Mouse (Mus musculus) ZHBTc4 (cell line): Measurements from ENCODE around the gene Ubc.
A peak's percentile ranks its signal among the peaks of the same experiment; 100 is the strongest.
"Not testable (repeated sequence)": the region's sequence is repeated elsewhere in the genome, so short reads cannot be mapped to it uniquely, and the experiment has no call there.

ENCODE experiments used
- DNase-seq: peaks from one replicate; pipeline ENCODE4 v3.0.0-alpha.2; 2011; ENCODE audit warnings: low read depth, low spot score

Gene Ubc

GRCm38 (mm10) chr5:125404536-125404902 lies 14.5 kb upstream of the Ubc start:
- DNase-seq, result no peak

DNA sequence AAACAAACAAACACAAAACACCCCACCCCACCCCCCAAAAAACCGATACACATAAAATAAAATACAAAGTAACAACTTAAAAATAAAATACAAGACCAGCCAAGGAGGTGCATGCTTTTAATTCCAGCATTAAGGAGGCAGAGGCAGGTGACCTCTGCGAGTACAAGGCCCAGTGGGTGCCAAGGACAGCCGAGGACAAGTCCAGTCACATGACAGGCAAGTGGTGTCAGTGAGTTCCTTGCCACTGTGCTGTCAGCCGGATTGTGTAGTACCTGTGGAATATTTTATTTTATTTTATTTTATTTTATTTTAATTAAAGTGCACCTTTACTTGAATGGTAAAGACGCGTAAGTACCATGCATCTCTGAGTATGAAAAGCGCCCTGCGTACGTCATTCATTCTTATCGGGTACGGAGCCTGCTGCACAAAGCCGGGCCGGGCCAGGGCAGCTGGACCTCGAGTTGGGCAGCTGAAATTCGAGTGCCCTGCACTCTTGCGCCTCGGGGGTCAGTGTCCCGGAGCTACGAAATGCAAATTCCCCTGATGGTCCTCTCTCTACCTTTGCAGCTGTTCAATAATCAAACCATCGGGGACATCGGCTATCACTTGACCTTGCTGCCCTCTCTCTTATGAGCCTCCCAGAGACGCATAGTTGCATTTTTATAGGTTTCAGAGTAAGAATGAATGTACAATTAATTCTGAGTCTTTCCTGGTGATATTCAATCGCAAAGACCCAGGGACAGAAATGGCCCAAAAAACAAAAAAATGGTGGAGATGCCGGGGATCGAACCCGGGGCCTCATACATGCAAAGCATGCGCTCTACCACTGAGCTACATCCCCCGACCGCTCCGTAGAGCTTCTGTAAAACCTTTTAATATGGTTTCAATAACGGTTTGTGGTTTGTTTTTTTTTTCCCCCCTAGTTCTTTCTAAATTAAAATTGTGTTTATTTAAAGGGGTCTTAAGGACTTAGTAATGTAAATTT lies 13.8 kb upstream of the Ubc start:
- peak; percentile 82 for DNase-seq

DNA sequence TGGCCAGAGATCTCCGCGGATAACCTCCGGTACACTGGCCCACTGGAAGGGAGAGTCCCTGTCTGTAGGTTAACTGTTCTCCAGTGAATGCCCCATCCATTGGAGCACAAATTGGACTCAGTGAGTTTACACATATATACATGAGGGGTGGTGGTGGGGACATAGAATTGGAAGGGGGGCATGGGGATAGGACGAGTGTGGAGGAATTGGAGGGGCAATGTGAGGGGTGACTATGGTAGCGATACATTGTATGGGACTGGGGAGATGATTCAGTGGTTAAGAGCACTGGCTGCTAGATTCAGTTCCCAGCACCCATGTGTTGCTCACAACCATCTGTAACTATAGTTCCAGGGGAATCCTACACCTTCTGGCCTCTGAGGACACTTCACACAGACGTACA lies 13.0 kb upstream of the Ubc start:
- DNase-seq, result no peak

DNA sequence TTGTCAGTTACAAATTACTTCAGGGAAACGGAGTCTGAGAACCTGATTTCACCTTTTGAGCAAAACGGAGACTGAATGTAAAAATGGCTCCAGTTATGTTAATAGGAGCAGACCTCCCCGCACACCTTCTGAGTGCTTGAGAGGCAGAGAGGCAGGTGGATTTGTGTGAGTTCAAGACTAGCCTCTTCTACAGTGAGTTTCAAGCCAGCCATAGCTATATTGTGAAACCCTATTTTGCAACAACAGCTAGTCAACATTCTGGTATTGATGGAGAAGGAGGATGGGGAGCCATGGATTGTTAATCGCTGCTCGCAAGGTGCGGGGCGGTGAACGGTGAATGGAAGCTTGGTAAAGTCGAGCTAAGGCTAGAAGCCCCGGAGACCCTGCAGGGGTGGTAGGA lies 12.5 kb upstream of the Ubc start:
- DNase-seq, result peak; percentile 61

- DNase-seq, result no peak
These were observed 10.9 kb upstream of the Ubc start for GRCm38 (mm10) chr5:125400903-125401302.

GRCm38 (mm10) chr5:125395008-125395407 lies 5.0 kb upstream of the Ubc start:
- no peak for DNase-seq

- peak; percentile 90 for DNase-seq
These were observed 3.9 kb upstream of the Ubc start for GRCm38 (mm10) chr5:125393622-125394603.

- peak; percentile 99 for DNase-seq
These were observed 3.1 kb upstream of the Ubc start for GRCm38 (mm10) chr5:125392977-125393621.

- DNase-seq, result no peak
These were observed 2.6 kb upstream of the Ubc start for GRCm38 (mm10) chr5:125392618-125392976.

DNA sequence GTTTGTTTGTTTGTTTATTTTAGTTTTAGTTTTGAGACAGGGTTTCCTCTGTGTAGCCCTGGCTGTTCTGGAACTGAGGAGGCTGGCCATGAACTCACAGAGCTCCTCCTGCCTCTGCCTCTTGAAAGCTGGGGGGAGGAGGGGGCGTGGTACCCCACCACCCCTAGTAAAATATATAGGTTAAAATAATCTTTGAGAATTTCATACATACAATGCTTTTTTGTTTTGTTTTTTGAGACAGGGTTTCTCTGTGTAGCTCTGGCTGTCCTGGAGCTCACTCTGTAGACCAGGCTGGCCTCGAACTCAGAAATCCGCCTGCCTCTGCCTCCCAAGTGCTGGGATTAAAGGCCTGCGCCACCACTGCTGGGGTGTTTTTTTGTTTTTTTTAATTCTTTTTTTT lies 2.2 kb upstream of the Ubc start:
- not testable (repeated sequence) for DNase-seq

DNA sequence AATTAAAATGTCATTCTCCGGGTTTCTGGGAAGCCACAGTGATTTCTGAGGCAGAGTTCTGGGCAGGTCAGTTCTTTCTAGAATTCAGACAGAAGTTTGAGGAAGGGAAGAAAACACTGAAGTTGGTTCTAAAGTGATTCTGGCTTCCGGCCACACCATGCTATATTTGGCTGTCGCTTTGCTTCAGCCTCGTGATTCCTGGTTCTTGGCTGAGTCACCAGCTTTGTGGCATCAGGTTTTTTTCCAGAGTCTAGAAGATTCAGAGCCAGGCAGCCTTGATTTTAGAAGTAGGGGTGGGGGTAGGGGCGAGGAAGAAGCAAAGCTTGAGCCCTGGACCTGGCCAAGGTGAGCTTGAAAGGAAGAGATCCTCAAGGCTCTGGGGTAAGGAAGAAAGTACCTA lies 1.6 kb upstream of the Ubc start:
- DNase-seq, result no peak

- no peak for DNase-seq
These were observed 990 bp upstream of the Ubc start for GRCm38 (mm10) chr5:125390906-125391477.

GRCm38 (mm10) chr5:125389131-125389578 lies 847 bp downstream of the Ubc start, which contains the start of gene Gm10382:
Gene Gm10382 (plus strand): TSS chr5:125389322.
- DNase-seq, result peak; percentile 92

DNA sequence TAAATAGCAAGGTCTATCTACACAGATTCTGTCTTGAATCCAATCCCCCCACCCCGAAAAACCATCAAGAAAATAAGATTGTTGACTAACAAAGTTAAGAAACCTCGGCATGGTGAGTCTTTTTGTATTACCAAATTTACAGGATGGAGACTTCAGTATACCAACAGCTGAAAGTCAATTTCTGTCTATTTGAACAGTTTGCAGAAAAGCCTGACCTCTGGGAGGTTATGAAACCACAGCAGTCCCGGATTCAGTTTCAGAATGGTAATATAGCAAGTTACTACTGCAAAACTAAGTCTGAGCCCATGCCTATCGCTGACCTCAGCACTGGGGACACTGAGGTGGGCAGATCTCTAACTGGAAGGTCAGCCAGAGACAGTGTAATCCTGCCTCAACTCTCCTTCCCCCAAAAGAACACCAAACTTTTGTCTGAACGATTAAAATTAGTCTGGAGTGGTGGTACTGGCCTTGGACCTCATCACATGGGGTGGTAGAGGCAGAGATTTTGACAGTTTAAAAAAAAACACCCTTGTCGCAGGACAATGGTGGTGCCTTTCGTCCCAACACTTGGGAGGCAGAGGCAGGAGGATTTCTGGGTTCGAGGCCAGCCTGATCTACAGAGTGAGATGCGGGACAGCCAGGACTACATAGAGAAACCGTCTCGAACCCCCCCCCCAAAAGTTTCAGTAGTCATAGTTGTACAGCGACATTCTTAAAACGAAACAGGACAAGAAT lies 1.5 kb downstream of the Ubc start:
- peak; percentile 26 for DNase-seq

GRCm38 (mm10) chr5:125387295-125387694 lies 2.7 kb downstream of the Ubc start:
- not testable (repeated sequence) for DNase-seq

DNA sequence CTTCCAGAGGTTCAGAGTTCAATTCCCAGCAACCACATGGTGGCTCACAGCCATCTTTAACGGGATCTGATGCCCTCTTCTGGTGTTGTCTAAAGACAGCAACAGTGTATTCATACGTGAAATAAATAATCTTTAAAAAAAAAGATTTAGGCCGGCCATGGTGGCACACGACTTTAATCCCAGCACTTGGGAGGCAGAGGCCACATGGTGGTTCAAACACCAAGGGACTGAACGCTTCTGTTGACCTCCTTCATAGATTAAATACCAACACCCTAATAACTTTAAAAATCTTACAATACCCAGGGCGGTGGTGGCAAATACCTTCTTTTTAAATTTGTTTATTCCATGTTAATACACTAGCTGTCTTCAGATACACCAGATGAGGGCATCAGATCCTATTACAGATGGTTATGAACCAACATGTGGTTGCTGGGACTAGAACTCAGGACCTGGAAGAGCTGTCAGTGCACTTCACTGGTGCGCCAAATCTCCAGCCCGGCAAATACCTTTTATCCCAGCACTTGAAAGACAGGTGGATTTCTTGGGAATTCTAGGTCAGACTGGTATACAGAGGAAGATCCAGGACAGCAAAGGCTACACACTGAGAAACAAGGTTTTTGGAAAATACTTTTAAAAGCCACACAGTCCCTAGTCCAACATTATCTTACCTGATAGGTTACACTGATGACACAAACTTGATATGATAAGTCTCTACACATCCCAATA lies 4.6 kb downstream of the Ubc start:
- peak; percentile 57 for DNase-seq

DNA sequence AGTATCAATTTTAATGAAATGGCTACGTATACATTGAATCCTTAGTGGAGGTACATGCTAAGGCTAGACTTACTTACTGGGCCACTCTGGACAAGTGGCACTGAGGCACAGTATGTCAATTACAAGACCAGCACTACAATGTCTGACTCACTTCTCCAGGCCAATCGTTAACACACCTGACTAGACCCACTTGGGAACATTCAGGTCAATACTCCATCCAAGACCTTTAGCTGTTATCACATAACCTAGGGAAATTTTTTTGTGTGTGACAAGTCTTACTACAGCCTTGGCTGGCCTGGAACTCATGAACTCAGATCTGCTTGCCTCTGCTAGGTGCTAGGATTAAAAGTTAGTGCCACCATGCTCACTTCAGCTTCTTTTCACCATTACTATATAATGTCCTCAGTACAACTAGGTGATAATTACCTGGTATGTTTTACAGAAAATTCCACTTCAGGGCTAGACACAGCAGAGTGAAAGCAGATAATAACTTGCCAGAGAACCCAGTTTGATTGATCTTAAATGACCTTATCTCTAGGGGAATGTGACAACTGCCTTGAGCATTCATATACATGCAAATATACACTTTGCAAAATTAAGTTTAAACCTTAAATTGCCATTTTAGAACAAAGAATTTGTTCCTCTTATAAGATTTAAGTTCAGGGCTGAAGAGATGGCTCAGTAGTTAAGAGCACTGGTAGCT lies 5.3 kb downstream of the Ubc start:
- DNase-seq, result peak; percentile 44

- no peak for DNase-seq
These were observed 6.2 kb downstream of the Ubc start for GRCm38 (mm10) chr5:125383637-125384420.
